Mouse (Mus musculus) gastrocnemius, adult 2 months (tissue): ENCODE results near the gene Phkb. TPM values are rescaled to one million over a fixed set of nuclear protein-coding genes. Genes with fewer than 3 reads are reported as not detected.

Experiments
- DNase-seq: peaks from one replicate; pipeline ENCODE4 v3.0.0; 2022
- H3K27ac ChIP-seq: fragments of 200-600 bp; 2 replicates; pipeline ENCODE4 v1.8.1; 2022; ENCODE audit warnings: mild to moderate bottlenecking
- H3K4me3 ChIP-seq: fragments of 200-600 bp; 2 replicates; pipeline ENCODE4 v1.8.1; 2022; ENCODE audit warnings: mild to moderate bottlenecking, moderate library complexity
- CTCF ChIP-seq: fragments of 200-600 bp; IDR thresholded peaks from 2 replicates; pipeline ENCODE4 v1.8.1; 2022; ENCODE audit warnings: antibody characterized with exemption, mild to moderate bottlenecking, moderate library complexity
- intact Hi-C: fragments of 180-260 bp; cut with DNase I; formaldehyde crosslinking; loops from one replicate; pipeline ENCODE4 v1.15.1; 2025
- total RNA-seq, 2 experiments: library from RNA; stranded (reverse); gene quantifications; 2 replicates each; pipeline ENCODE4 v1.2.3; 2021

Phkb gene
- total RNA-seq, 2 experiments from 2014 or later, result 268 to 447 TPM

GRCm38 (mm10) chr8:85992911-85993310 is 152.2 kb downstream of the Phkb start:
- intact Hi-C loops, result no loop called here
- Histone ChIP-seq H3K27ac (no peak overlapping the region), H3K4me3 (no peak overlapping the region)
- TF ChIP-seq CTCF, result no peak
- DNase-seq, result no peak

GRCm38 (mm10) chr8:85993661-85994060 is 152.9 kb downstream of the Phkb start:
- intact Hi-C loops, result no loop called here
- DNase-seq, result no peak
- Histone ChIP-seq H3K4me3 (no peak overlapping the region), H3K27ac (no peak overlapping the region)
- TF ChIP-seq CTCF, result no peak

- no peak overlapping the region for H3K27ac ChIP-seq
- TF ChIP-seq CTCF, result no peak
- intact Hi-C loops, result no loop called here
- H3K4me3 ChIP-seq, result no peak overlapping the region
- no peak for DNase-seq
Observed at GRCm38 (mm10) chr8:85995971-85996370, 155.2 kb downstream of the Phkb start.

GRCm38 (mm10) chr8:86006485-86006884 is 165.7 kb downstream of the Phkb start:
- H3K27ac ChIP-seq, result no peak overlapping the region
- TF ChIP-seq CTCF, result no peak
- intact Hi-C loops, result no loop called here
- no peak overlapping the region for H3K4me3 ChIP-seq
- DNase-seq, result no peak

GRCm38 (mm10) chr8:86016806-86017205 is 176.0 kb downstream of the Phkb start:
- Histone ChIP-seq H3K4me3 (no peak overlapping the region), H3K27ac (no peak overlapping the region)
- no peak for TF ChIP-seq CTCF
- intact Hi-C loops, result no loop called here
- no peak for DNase-seq

GRCm38 (mm10) chr8:86028646-86029312 is 188.0 kb downstream of the Phkb start:
- TF ChIP-seq CTCF, result no peak
- H3K4me3 ChIP-seq, result no peak overlapping the region
- intact Hi-C loops, result no loop called here
- peak overlapping the region; percentile 24; the same call in 1 of the 2 replicates for H3K27ac ChIP-seq
- no peak for DNase-seq

GRCm38 (mm10) chr8:86029451-86029850 is 188.7 kb downstream of the Phkb start:
- intact Hi-C loops, result no loop called here
- Histone ChIP-seq H3K4me3 (no peak overlapping the region), H3K27ac (no peak overlapping the region)
- DNase-seq, result no peak
- TF ChIP-seq CTCF, result no peak

- peak; percentile 68 for DNase-seq
- Histone ChIP-seq H3K4me3 (no peak overlapping the region), H3K27ac (peak overlapping the region; percentile 91)
- intact Hi-C loops, result loop anchor here (5.0 kb wide), 1 partner anchor 193 kb away; the partner anchor contains the start of genes Itfg1 and Phkb
- no peak for TF ChIP-seq CTCF
Observed at GRCm38 (mm10) chr8:86034662-86035365, 194.1 kb downstream of the Phkb start.

- DNase-seq, result peak; percentile 71
- Histone ChIP-seq H3K27ac (peak overlapping the region; percentile 91), H3K4me3 (no peak overlapping the region)
- no peak for TF ChIP-seq CTCF
- intact Hi-C loops, result no loop called here
Observed at GRCm38 (mm10) chr8:86035371-86035770, 194.6 kb downstream of the Phkb start.

- intact Hi-C loops, result no loop called here
- DNase-seq, result peak; percentile 47
- no peak for TF ChIP-seq CTCF
- Histone ChIP-seq H3K27ac (peak overlapping the region; percentile 91), H3K4me3 (no peak overlapping the region)
Observed at GRCm38 (mm10) chr8:86038462-86038861, 197.7 kb downstream of the Phkb start.

GRCm38 (mm10) chr8:86042049-86042448 is 201.3 kb downstream of the Phkb start:
- intact Hi-C loops, result no loop called here
- Histone ChIP-seq H3K4me3 (no peak overlapping the region), H3K27ac (no peak overlapping the region)
- no peak for DNase-seq
- TF ChIP-seq CTCF, result no peak

- no peak for DNase-seq
- no peak overlapping the region for H3K27ac ChIP-seq
- intact Hi-C loops, result no loop called here
- no peak for TF ChIP-seq CTCF
- H3K4me3 ChIP-seq, result no peak overlapping the region
Observed at GRCm38 (mm10) chr8:86050882-86051281, 210.1 kb downstream of the Phkb start.

- no peak for DNase-seq
- no peak for TF ChIP-seq CTCF
- H3K4me3 ChIP-seq, result no peak overlapping the region
- intact Hi-C loops, result no loop called here
- H3K27ac ChIP-seq, result no peak overlapping the region
Observed at GRCm38 (mm10) chr8:86052003-86052402, 211.2 kb downstream of the Phkb start.
